Mouse (Mus musculus) B cell, adult 67 days (primary cell): ENCODE measurements around the gene Gm30302. TPM values are rescaled to one million over a fixed set of nuclear protein-coding genes. Genes with fewer than 3 reads are reported as not detected.

Experiments used
- total RNA-seq, 2 experiments: library from RNA; stranded (reverse); gene quantifications; 4 replicates each; pipeline ENCODE4 v1.2.4; 2023

Gene Gm30302
- total RNA-seq, result not detected

DNA sequence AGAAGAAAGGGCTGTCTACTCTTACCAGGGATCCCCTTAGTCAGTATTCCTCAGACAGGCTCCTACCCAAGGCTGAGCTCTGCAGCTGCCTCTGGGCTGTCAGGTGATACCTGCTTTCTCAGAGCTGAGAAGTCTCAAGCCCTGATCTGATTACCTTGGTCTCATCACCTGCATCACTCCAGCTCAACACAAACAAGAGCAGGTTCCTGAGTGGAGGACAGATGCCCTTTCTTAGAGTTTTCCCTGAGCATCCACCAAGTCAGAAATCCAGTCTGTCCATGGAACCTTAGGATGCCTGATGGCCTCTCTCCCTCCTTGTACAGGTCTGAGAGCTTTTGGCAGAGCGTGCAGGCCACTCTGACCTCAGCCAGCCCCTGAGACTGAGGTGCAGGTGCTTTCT lies at the start of gene Gm30302:
Gene Gm30302, minus strand, starts transcription at position 101 of the 400 bp plus-strand sequence.

Other genes with a start within 250 kb of the Gm30302 start
- under 1 TPM in 1 of 2 experiments, not detected in 1; 0.33 TPM for gene Omd, start 216.5 kb downstream of the Gm30302 start, total RNA-seq
- gene Ogn, start 191.0 kb downstream of the Gm30302 start, total RNA-seq, result not detected
- gene Cenpp, start 146.2 kb downstream of the Gm30302 start, total RNA-seq, result 1 to 10 TPM in 1 of 2 experiments, under 1 TPM in 1; 0.98 to 1.0 TPM
- 10 to 100 TPM; 46.2 to 49.6 TPM for gene Nol8, start 145.9 kb downstream of the Gm30302 start, total RNA-seq
- gene Iars, start 116.9 kb downstream of the Gm30302 start, total RNA-seq, result 10 to 100 TPM; 83.3 to 96.2 TPM